Mouse (Mus musculus): ENCODE results near the gene Grwd1. TPM values are rescaled to one million over a fixed set of nuclear protein-coding genes. Genes with fewer than 3 reads are reported as not detected.

Gene Grwd1
- polyA plus RNA-seq, 1 experiment from 2014 or later, result 14.8 TPM

- WGBS, result 1% methylated on average over 5 of the region's 5 CpGs
- Histone ChIP-seq H3K27me3 (replicated peaks; ENCODE audit: insufficient read depth, low read length) (no peaks in the 10 kb centered on the region), H3K4me1 (ENCODE audit: insufficient read depth, low read depth, low read length) (peaks cover 5% of the 10 kb centered on the region; the same call in 1 of the 2 replicates), H3K9me3 (ENCODE audit: low read length) (no peaks in the 10 kb centered on the region), H3K4me2 (replicated peaks; ENCODE audit: low read depth, low read length) (peak overlapping the region; percentile 42), H3K36me3 (ENCODE audit: insufficient read depth, low read length) (peaks cover 22% of the 10 kb centered on the region), H3K27ac (ENCODE audit: low read length) (no peak overlapping the region), H3K9ac (replicated peaks; ENCODE audit: low read depth) (no peak overlapping the region), H3K4me3 (ENCODE audit: low read depth, low read length) (0 out of 2 replicates have a peak overlapping the region, but pooled peaks have one; percentile 8)
- no peak for DNase-seq (ENCODE audit: low spot score)
- TF ChIP-seq CTCF (IDR thresholded peaks at IDR 0.05) (no peak), EP300 (IDR thresholded peaks at IDR 0.05) (no peak)
- no peak for ATAC-seq
Measured at GRCm38 (mm10) chr7:45814841-45815240, 15.9 kb downstream of the Grwd1 start.

GRCm38 (mm10) chr7:45813787-45814779 is 16.7 kb downstream of the Grwd1 start, which contains the start of gene Cyth2:
Gene Cyth2, minus strand, starts transcription at chr7:45814581.
- Histone ChIP-seq H3K4me1 (ENCODE audit: insufficient read depth, low read depth, low read length) (peaks cover 5% of the 10 kb centered on the region; the same call in 1 of the 2 replicates), H3K9ac (replicated peaks; ENCODE audit: low read depth) (peak within 1 kb of the TSS; percentile 98), H3K27ac (ENCODE audit: low read length) (peak within 1 kb of the TSS; percentile 100), H3K36me3 (ENCODE audit: insufficient read depth, low read length) (peaks cover 30% of the 10 kb centered on the region), H3K4me3 (ENCODE audit: low read depth, low read length) (peak within 1 kb of the TSS; percentile 99), H3K9me3 (ENCODE audit: low read length) (no peaks in the 10 kb centered on the region), H3K27me3 (replicated peaks; ENCODE audit: insufficient read depth, low read length) (no peaks in the 10 kb centered on the region), H3K4me2 (replicated peaks; ENCODE audit: low read depth, low read length) (peak within 1 kb of the TSS; percentile 89)
- WGBS, result under 1% methylated on average over 57 of the region's 92 CpGs
- DNase-seq (ENCODE audit: low spot score), result peak; percentile 100
- ATAC-seq, result peak; percentile 99
- 0 out of 2 replicates have a peak, but pooled peaks have one; percentile 2 for TF ChIP-seq CTCF (IDR thresholded peaks at IDR 0.05)
- no peak for TF ChIP-seq EP300 (IDR thresholded peaks at IDR 0.05)

- DNase-seq (ENCODE audit: low spot score), result no peak
- peak overlapping the region; percentile 89 for H3K4me2 ChIP-seq (replicated peaks; ENCODE audit: low read depth, low read length)
- peak overlapping the region; percentile 99; the same call in 1 of the 2 replicates for H3K4me3 ChIP-seq (ENCODE audit: low read depth, low read length)
- no peak for ATAC-seq
- TF ChIP-seq CTCF (IDR thresholded peaks at IDR 0.05) (no peak), EP300 (IDR thresholded peaks at IDR 0.05) (no peak)
- peak overlapping the region; percentile 98 for H3K9ac ChIP-seq (replicated peaks; ENCODE audit: low read depth)
- no peaks in the 10 kb centered on the region for H3K9me3 ChIP-seq (ENCODE audit: low read length)
- peaks cover 5% of the 10 kb centered on the region; the same call in 1 of the 2 replicates for H3K4me1 ChIP-seq (ENCODE audit: insufficient read depth, low read depth, low read length)
- WGBS, result 74% methylated on average over 8 of the region's 8 CpGs
- no peak overlapping the region for H3K27ac ChIP-seq (ENCODE audit: low read length)
- H3K36me3 ChIP-seq (ENCODE audit: insufficient read depth, low read length), result peaks cover 41% of the 10 kb centered on the region
- H3K27me3 ChIP-seq (replicated peaks; ENCODE audit: insufficient read depth, low read length), result no peaks in the 10 kb centered on the region
Measured at GRCm38 (mm10) chr7:45812921-45813320, 17.8 kb downstream of the Grwd1 start.

- WGBS, result 74% methylated on average over 14 of the region's 14 CpGs
- H3K9ac ChIP-seq (replicated peaks; ENCODE audit: low read depth), result no peak overlapping the region
- H3K27ac ChIP-seq (ENCODE audit: low read length), result no peak overlapping the region
- no peak for ATAC-seq
- H3K27me3 ChIP-seq (replicated peaks; ENCODE audit: insufficient read depth, low read length), result no peaks in the 10 kb centered on the region
- H3K9me3 ChIP-seq (ENCODE audit: low read length), result no peaks in the 10 kb centered on the region
- H3K36me3 ChIP-seq (ENCODE audit: insufficient read depth, low read length), result peaks cover 55% of the 10 kb centered on the region
- peaks cover 5% of the 10 kb centered on the region; the same call in 1 of the 2 replicates for H3K4me1 ChIP-seq (ENCODE audit: insufficient read depth, low read depth, low read length)
- no peak overlapping the region for H3K4me2 ChIP-seq (replicated peaks; ENCODE audit: low read depth, low read length)
- no peak for TF ChIP-seq CTCF (IDR thresholded peaks at IDR 0.05)
- no peak for TF ChIP-seq EP300 (IDR thresholded peaks at IDR 0.05)
- no peak overlapping the region for H3K4me3 ChIP-seq (ENCODE audit: low read depth, low read length)
- DNase-seq (ENCODE audit: low spot score), result no peak
Measured at GRCm38 (mm10) chr7:45809276-45810075, 21.3 kb downstream of the Grwd1 start.

- Histone ChIP-seq H3K4me1 (ENCODE audit: insufficient read depth, low read depth, low read length) (peaks cover 5% of the 10 kb centered on the region; the same call in 1 of the 2 replicates), H3K4me2 (replicated peaks; ENCODE audit: low read depth, low read length) (no peak overlapping the region), H3K27me3 (replicated peaks; ENCODE audit: insufficient read depth, low read length) (no peaks in the 10 kb centered on the region), H3K27ac (ENCODE audit: low read length) (no peak overlapping the region), H3K9ac (replicated peaks; ENCODE audit: low read depth) (no peak overlapping the region), H3K36me3 (ENCODE audit: insufficient read depth, low read length) (peaks cover 55% of the 10 kb centered on the region), H3K9me3 (ENCODE audit: low read length) (no peaks in the 10 kb centered on the region), H3K4me3 (ENCODE audit: low read depth, low read length) (no peak overlapping the region)
- DNase-seq (ENCODE audit: low spot score) (no peak), ATAC-seq (no peak)
- 52% methylated on average over 8 of the region's 11 CpGs for WGBS
- no peak for TF ChIP-seq CTCF (IDR thresholded peaks at IDR 0.05)
- TF ChIP-seq EP300 (IDR thresholded peaks at IDR 0.05), result no peak
Measured at GRCm38 (mm10) chr7:45808471-45808870, 22.3 kb downstream of the Grwd1 start.

GRCm38 (mm10) chr7:45805941-45806340 is 24.8 kb downstream of the Grwd1 start:
- DNase-seq (ENCODE audit: low spot score) (no peak), ATAC-seq (no peak)
- Histone ChIP-seq H3K36me3 (ENCODE audit: insufficient read depth, low read length) (peaks cover 44% of the 10 kb centered on the region), H3K27ac (ENCODE audit: low read length) (no peak overlapping the region), H3K27me3 (replicated peaks; ENCODE audit: insufficient read depth, low read length) (no peaks in the 10 kb centered on the region), H3K4me2 (replicated peaks; ENCODE audit: low read depth, low read length) (no peak overlapping the region), H3K4me3 (ENCODE audit: low read depth, low read length) (no peak overlapping the region), H3K4me1 (ENCODE audit: insufficient read depth, low read depth, low read length) (no peaks in the 10 kb centered on the region), H3K9me3 (ENCODE audit: low read length) (no peaks in the 10 kb centered on the region), H3K9ac (replicated peaks; ENCODE audit: low read depth) (no peak overlapping the region)
- TF ChIP-seq EP300 (IDR thresholded peaks at IDR 0.05) (no peak), CTCF (IDR thresholded peaks at IDR 0.05) (no peak)
- 38% methylated on average over 5 of the region's 5 CpGs for WGBS

Data from lung, postnatal 0 days (tissue).